Mouse (Mus musculus) stomach, embryonic 16.5 days (tissue): ENCODE measurements around the gene Tigd3. TPM values are rescaled to one million over a fixed set of nuclear protein-coding genes. Genes with fewer than 3 reads are reported as not detected.
"Not testable (repeated sequence)": the region's sequence is repeated elsewhere in the genome, so short reads cannot be mapped to it uniquely, and the experiment has no call there.

Experiments used
- ATAC-seq: fragments of 200-750 bp; cut with Nextera tagmentation; 2 replicates; pipeline ENCODE4 v1.8.0; 2017; ENCODE audit warnings: moderate number of reproducible peaks, moderate TSS enrichment; ENCODE audit not compliant: insufficient read depth, low FRiP score
- H3K27ac ChIP-seq: fragments of 300-500 bp; sonication (generic); 2 replicates; pipeline ENCODE4 v1.5.1; 2014; ENCODE audit warnings: low read length
- H3K27me3 ChIP-seq: fragments of 300-500 bp; sonication (generic); 2 replicates; pipeline ENCODE4 v1.6.1; 2014; ENCODE audit warnings: low read length, control low read depth, mixed read lengths; ENCODE audit not compliant: control insufficient read depth, insufficient read depth
- H3K36me3 ChIP-seq: fragments of 300-500 bp; sonication (generic); 2 replicates; pipeline ENCODE4 v1.6.1; 2014; ENCODE audit warnings: low read length; ENCODE audit not compliant: control insufficient read depth, insufficient read depth
- H3K4me1 ChIP-seq: fragments of 300-500 bp; sonication (generic); 2 replicates; pipeline ENCODE4 v1.6.1; 2014; ENCODE audit warnings: low read length, control low read depth, mixed read lengths; ENCODE audit not compliant: control insufficient read depth, insufficient read depth
- H3K4me2 ChIP-seq: fragments of 300-500 bp; sonication (generic); 2 replicates; pipeline ENCODE4 v1.6.1; 2014; ENCODE audit warnings: low read depth, low read length, mixed read lengths
- H3K4me3 ChIP-seq: fragments of 300-500 bp; sonication (generic); replicated peaks from 2 replicates; pipeline ENCODE4 v1.5.1; 2014; ENCODE audit warnings: mild to moderate bottlenecking, low read length
- H3K9ac ChIP-seq: fragments of 300-500 bp; sonication (generic); 2 replicates; pipeline ENCODE4 v1.6.1; 2014; ENCODE audit warnings: low read length
- H3K9me3 ChIP-seq: fragments of 300-500 bp; sonication (generic); replicated peaks from 2 replicates; pipeline ENCODE4 v1.6.1; 2016; ENCODE audit warnings: low read length, control low read depth; ENCODE audit not compliant: control insufficient read depth
- WGBS: fragments of 180-500 bp; shearing (Covaris S2); extraction: QIAGEN DNeasy Blood & Tissue Kit; methylation state at CpG from one replicate; pipeline ENCODE4 v1.1.7; 2014; 5-methylcytosine and 5-hydroxymethylcytosine counted together
- polyA plus RNA-seq: library from polyadenylated mRNA; unstranded; fragments of >200 nt; fragmentation: Nextera tagmentation; extraction: Ambion mirVana; gene quantifications from 2 replicates; pipeline ENCODE4 v1.2.1, GENCODE M21; 2015

Tigd3 gene
- polyA plus RNA-seq, 1 experiment from 2014 or later, result 1.8 TPM

DNA sequence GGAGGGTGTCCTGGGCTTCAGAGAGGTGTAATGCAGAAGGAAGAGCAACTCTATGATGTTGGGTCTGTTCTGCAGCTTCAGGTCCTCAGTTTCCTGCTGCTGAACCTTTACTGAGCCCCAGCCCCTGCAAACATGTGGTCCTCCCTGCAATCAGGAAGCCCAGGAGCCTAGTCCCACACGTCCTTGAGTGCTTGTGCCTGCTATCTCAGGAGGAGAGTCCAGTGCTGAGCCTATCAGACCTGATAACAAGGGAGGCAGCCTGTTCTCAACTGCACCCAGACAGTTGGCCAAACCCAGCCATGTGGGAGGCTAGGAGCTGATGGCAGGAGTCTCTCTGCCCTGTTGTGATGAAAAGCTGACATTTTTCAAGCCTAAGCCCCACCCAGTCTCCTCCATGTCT is 10.0 kb downstream of the Tigd3 start:
- Histone ChIP-seq H3K4me3 (no peak overlapping the region), H3K27ac (no peak overlapping the region), H3K27me3 (no peaks in the 10 kb centered on the region), H3K4me1 (no peaks in the 10 kb centered on the region), H3K9me3 (no peaks in the 10 kb centered on the region), H3K36me3 (no peaks in the 10 kb centered on the region), H3K4me2 (no peak overlapping the region), H3K9ac (no peak overlapping the region; the same call in 1 of the 2 replicates)
- 43% methylated on average over 1 of the region's 1 CpGs for WGBS
- 0 out of 2 replicates have a peak, but pooled peaks have one; percentile 39 for ATAC-seq

DNA sequence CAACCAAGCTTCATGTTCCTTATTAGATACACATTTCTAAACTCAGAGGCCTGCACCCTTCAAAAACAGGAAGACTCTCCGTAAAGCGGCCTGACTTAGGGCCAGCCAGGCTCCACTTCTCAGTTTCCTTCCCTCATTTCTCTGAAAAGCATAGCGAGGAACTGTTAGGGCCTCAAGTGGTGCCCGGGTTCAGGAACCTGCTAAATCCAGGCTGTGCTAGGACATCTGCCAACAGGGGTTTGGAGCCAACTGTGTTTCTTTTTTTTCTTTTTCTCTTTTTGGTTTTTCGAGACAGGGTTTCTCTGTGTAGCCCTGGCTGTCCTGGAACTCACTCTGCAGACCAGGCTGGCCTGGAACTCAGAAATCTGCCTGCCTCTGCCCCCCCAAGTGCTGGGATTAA is 11.9 kb downstream of the Tigd3 start:
- not testable (repeated sequence) for H3K4me3 ChIP-seq, H3K4me2 ChIP-seq, H3K9ac ChIP-seq, H3K27ac ChIP-seq, H3K36me3 ChIP-seq, ATAC-seq, H3K27me3 ChIP-seq, H3K9me3 ChIP-seq, H3K4me1 ChIP-seq
- WGBS, result 75% methylated on average over 5 of the region's 5 CpGs

DNA sequence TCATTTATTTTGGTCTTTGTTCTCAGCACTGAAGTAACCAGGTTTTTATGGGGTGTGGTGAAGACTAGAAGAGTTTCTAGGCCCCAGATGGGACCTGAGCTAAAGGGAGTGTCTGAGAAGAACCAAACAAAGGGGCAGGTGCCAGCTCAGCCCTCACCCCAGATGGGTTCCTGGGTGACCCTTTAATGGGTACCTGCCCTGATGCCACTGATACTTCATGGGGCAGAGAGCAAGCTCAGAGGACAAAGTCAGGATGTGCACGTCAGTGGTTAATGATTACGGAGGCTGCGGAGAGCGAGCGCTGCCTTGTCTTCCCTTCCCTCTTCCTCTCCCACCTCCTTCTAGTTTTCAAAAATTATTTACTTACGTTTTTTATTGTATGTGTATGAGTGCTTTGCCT is 12.8 kb downstream of the Tigd3 start:
- Histone ChIP-seq H3K9me3 (no peaks in the 10 kb centered on the region), H3K4me3 (no peak overlapping the region), H3K36me3 (no peaks in the 10 kb centered on the region), H3K9ac (no peak overlapping the region), H3K27me3 (no peaks in the 10 kb centered on the region), H3K4me2 (no peak overlapping the region), H3K27ac (no peak overlapping the region), H3K4me1 (peaks cover 9% of the 10 kb centered on the region)
- 85% methylated on average over 6 of the region's 6 CpGs for WGBS
- no peak for ATAC-seq

DNA sequence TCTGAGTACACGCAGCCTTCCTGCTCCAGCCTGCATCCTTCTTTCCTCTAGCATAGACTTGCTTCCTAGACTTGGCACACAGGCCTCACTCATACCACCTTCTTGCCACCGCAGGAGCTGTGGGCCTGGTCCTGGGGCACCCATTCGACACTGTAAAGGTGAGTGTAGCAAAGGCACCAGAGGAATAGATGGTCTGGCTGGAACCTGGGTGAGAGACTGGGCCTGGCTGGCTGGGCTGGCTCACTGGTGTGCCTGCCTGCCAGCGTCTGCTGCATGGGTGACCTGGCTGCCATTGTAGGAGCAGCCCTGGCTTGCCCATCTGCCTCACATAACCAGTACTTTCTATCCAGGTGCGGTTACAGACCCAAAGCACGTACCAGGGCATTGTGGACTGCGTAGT is 14.2 kb downstream of the Tigd3 start:
- peaks cover 14% of the 10 kb centered on the region for H3K4me1 ChIP-seq
- H3K4me3 ChIP-seq, result no peak overlapping the region
- no peak overlapping the region for H3K4me2 ChIP-seq
- H3K36me3 ChIP-seq, result no peaks in the 10 kb centered on the region
- no peak overlapping the region for H3K27ac ChIP-seq
- H3K27me3 ChIP-seq, result no peaks in the 10 kb centered on the region
- H3K9me3 ChIP-seq, result no peaks in the 10 kb centered on the region
- ATAC-seq, result no peak
- WGBS, result 92% methylated on average over 7 of the region's 7 CpGs
- H3K9ac ChIP-seq, result no peak overlapping the region

DNA sequence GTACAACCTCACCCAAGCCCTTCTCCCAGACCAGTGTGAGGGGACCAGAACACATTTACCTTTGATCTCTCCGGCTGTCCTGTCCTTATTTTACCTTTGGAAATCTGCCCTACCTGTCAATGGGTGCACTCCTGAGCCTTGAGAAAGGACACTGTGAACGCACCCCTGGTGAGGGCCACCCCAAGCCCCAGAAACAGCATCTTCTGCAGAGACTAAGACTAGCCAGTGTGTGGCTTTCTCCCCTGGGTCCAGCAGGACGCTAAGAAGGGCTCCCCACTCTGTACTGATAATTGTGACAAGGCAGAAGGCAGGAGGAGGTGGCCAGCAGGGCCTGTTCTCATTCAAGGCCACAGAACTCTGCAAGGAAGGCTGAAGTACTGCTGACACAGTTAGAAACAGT is 15.0 kb downstream of the Tigd3 start:
- peak overlapping the region; percentile 1; the same call in 1 of the 2 replicates for H3K4me2 ChIP-seq
- 65% methylated on average over 3 of the region's 3 CpGs for WGBS

DNA sequence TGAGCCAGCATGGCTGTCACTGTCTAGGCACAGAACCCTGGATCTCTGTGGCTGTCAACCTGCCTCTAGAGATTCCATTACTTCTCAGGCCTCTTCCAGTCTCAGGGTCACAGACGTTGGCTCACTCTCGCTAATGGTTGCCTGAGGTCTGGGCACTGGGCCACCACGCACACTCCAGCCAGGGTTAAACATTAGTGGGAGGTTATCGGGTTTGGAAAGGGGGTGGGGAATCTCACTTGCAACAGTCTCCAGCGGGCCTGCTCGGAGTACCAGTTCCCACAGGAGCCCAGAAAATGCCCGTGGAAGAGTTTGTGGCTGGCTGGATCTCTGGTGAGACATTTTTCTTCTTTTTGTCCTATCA is 15.6 kb downstream of the Tigd3 start:
- 53% methylated on average over 7 of the region's 7 CpGs for WGBS
- 0 out of 2 replicates have a peak overlapping the region, but pooled peaks have one; percentile 43 for H3K27ac ChIP-seq
- H3K9me3 ChIP-seq, result no peaks in the 10 kb centered on the region
- peak overlapping the region; percentile 1; the same call in 1 of the 2 replicates for H3K4me2 ChIP-seq
- no peaks in the 10 kb centered on the region for H3K36me3 ChIP-seq
- H3K9ac ChIP-seq, result peak overlapping the region; percentile 65
- H3K27me3 ChIP-seq, result no peaks in the 10 kb centered on the region
- peak overlapping the region; percentile 25; the same call in 1 of the 2 replicates for H3K4me3 ChIP-seq
- 0 out of 2 replicates have a peak, but pooled peaks have one; percentile 2 for ATAC-seq
- H3K4me1 ChIP-seq, result peaks cover 21% of the 10 kb centered on the region

More for the DNA sequence above, 15.0 kb downstream of the Tigd3 start:
- Histone ChIP-seq H3K9ac (peak overlapping the region; percentile 65; the same call in 1 of the 2 replicates), H3K9me3 (no peaks in the 10 kb centered on the region), H3K27me3 (no peaks in the 10 kb centered on the region), H3K4me1 (peaks cover 18% of the 10 kb centered on the region), H3K4me3 (no peak overlapping the region), H3K27ac (no peak overlapping the region), H3K36me3 (no peaks in the 10 kb centered on the region)
- ATAC-seq, result no peak

DNA sequence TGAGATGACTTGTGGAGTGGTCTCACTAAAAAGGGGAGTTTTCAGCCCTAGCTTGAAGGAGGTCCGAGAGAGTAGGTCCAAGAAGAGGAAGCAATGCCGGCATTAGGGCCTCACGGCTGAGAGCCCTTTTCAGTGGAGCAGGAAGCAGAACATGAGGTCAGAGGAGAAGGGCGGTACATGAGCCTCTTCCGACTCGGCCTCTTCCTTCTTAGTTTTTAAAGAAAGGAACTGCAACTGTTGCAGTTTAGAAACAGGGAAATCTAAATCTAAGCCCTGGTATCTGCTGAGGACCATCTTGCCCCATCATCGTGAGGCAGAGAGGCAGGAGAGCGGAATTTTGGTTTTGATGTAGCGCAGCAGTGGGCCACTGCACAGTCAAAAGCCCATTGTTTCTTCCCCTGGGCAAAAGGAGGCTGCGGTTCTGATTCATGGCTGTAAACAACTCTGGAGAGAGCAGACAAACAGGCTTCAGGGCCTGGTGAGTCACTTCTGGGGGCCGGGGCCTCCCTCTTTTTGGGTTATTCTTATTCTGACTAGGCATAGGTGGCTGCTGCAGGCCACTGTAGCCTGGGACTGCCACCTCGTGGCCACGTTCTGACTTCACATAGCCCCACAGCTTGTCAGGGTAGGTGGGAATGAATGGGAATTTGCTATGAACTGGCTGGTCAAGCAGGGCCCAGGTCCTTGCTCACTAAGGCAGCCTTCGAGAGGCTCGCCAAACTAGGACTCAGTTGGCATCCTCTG is 16.2 kb downstream of the Tigd3 start, which contains the start of gene Slc25a45:
TSS of gene Slc25a45 (plus strand) at position 191 of the 744 bp plus-strand sequence.
- peak within 1 kb of the TSS; percentile 42 for H3K4me2 ChIP-seq
- peak within 1 kb of the TSS; percentile 25 for H3K4me3 ChIP-seq
- no peaks in the 10 kb centered on the region for H3K27me3 ChIP-seq
- WGBS, result 41% methylated on average over 15 of the region's 15 CpGs
- H3K9me3 ChIP-seq, result no peaks in the 10 kb centered on the region
- peak within 1 kb of the TSS; percentile 65 for H3K9ac ChIP-seq
- peak within 1 kb of the TSS; percentile 84 for H3K27ac ChIP-seq
- no peaks in the 10 kb centered on the region for H3K36me3 ChIP-seq
- ATAC-seq, result peak; percentile 50
- H3K4me1 ChIP-seq, result peaks cover 21% of the 10 kb centered on the region

DNA sequence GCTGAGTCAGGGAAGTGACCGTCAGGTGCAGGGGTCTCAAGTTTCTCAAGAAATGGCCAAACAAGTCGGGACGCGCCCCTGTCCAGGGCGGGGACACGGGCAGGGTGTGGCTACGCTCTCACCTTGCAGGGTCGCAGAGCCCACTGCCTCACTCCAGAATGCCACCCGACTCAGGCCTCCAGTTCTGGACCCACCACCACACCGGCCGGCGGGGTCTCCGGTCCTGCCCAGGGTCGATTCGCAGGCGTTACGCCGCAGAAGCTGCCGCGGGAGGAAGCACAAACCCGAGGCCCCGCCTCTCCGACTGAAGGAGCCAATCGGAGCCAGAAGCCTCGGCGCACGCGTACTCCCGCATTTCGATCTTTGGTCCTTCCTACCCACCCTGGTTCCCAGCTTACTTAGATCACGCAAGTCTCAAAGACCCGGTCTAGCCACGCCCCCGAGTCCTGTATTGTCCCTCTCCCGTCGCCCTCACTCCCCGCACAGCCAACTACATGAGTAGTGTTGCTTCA is 18.9 kb downstream of the Tigd3 start, which contains the start of gene Frmd8:
TSS of gene Frmd8 (minus strand) at position 306 of the 512 bp plus-strand sequence.
- WGBS, result under 1% methylated on average over 37 of the region's 37 CpGs
- Histone ChIP-seq H3K9me3 (no peaks in the 10 kb centered on the region), H3K4me3 (peak within 1 kb of the TSS; percentile 71), H3K27me3 (no peaks in the 10 kb centered on the region), H3K4me1 (peaks cover 34% of the 10 kb centered on the region), H3K27ac (peak within 1 kb of the TSS; percentile 70), H3K36me3 (no peaks in the 10 kb centered on the region), H3K4me2 (peak within 1 kb of the TSS; percentile 92), H3K9ac (peak within 1 kb of the TSS; percentile 83)
- peak; percentile 85 for ATAC-seq

DNA sequence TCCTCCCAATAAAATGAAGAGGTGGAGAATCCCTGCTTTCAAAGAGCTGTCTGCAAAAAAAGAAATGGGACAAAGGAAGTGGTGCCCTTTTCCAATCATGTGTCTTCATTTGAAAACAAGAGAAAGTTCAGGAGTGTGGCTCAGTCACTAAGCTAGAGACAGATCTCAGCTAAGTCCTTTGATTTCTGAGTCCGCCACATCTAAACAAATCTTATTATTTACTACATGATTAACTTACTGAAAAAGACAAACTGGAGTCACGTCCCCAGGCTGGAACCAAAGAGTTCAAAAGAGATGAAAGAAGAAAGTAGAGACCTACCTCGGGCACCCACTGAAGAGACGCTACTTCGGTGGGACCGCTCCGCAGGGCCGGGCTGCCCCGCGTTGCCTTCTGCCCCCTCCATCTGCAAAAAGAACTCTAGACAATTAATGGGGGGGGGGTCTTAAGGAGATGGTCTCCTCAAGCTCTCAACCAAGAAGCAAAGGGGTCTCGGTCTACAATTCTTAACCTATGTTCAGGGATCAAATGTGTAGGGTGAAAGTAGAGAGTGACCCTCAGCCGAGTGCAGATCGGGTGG is 19.5 kb downstream of the Tigd3 start:
- WGBS, result 6% methylated on average over 13 of the region's 13 CpGs
- Histone ChIP-seq H3K27ac (peak overlapping the region; percentile 35; the same call in 1 of the 2 replicates), H3K36me3 (no peaks in the 10 kb centered on the region), H3K9me3 (no peaks in the 10 kb centered on the region), H3K9ac (peak overlapping the region; percentile 83), H3K4me2 (peak overlapping the region; percentile 92), H3K4me3 (peak overlapping the region; percentile 71), H3K4me1 (peaks cover 34% of the 10 kb centered on the region), H3K27me3 (no peaks in the 10 kb centered on the region)
- ATAC-seq, result no peak
